Mouse (Mus musculus) ES-Bruce4 (cell line): ENCODE measurements around the gene Pheta2. TPM values are rescaled to one million over a fixed set of nuclear protein-coding genes. Genes with fewer than 3 reads are reported as not detected.

ENCODE experiments used
- H3K27ac ChIP-seq: 2 replicates; pipeline ENCODE4 v1.5.1; 2012; ENCODE audit warnings: low read length, inconsistent platforms; ENCODE audit not compliant: insufficient read depth
- H3K27me3 ChIP-seq: 2 replicates; pipeline ENCODE4 v1.6.1; 2012; ENCODE audit warnings: mild to moderate bottlenecking, low read length, inconsistent platforms; ENCODE audit not compliant: control insufficient read depth, poor library complexity, insufficient read depth, severe bottlenecking
- H3K36me3 ChIP-seq: 2 replicates; pipeline ENCODE4 v1.6.1; 2012; ENCODE audit warnings: inconsistent platforms, mild to moderate bottlenecking, low read length, moderate library complexity; ENCODE audit not compliant: control insufficient read depth, poor library complexity, insufficient read depth, severe bottlenecking
- H3K4me1 ChIP-seq: one replicate; pipeline ENCODE4 v1.8.1; 2011; ENCODE audit warnings: low read length; ENCODE audit not compliant: control insufficient read depth, insufficient read depth
- H3K4me3 ChIP-seq: 2 replicates; pipeline ENCODE4 v1.5.1; 2011; ENCODE audit warnings: low read depth, mild to moderate bottlenecking, low read length
- H3K9ac ChIP-seq: 2 replicates; pipeline ENCODE4 v1.6.1; 2012; ENCODE audit warnings: low read depth, mild to moderate bottlenecking, inconsistent platforms; ENCODE audit not compliant: poor library complexity, severe bottlenecking
- H3K9me3 ChIP-seq: replicated peaks from 2 replicates; pipeline ENCODE4 v1.6.1; 2012; ENCODE audit warnings: mild to moderate bottlenecking, low read length, inconsistent platforms; ENCODE audit not compliant: control insufficient read depth, poor library complexity, insufficient read depth, severe bottlenecking
- CTCF ChIP-seq: IDR thresholded peaks from one replicate; pipeline ENCODE4 v1.8.1; 2011; ENCODE audit warnings: low read depth, low read length
- EP300 ChIP-seq: IDR thresholded peaks from 2 replicates; pipeline ENCODE4 v1.6.1; 2011; ENCODE audit warnings: low read depth, low read length; ENCODE audit not compliant: insufficient read depth
- POLR2A ChIP-seq: IDR thresholded peaks from one replicate; pipeline ENCODE4 v1.8.1; 2011; ENCODE audit warnings: low read length; ENCODE audit not compliant: insufficient read depth
- polyA plus RNA-seq: library from polyadenylated mRNA; stranded (reverse); fragments of >200 nt; gene quantifications from 2 replicates; pipeline ENCODE4 v1.2.4, GENCODE M21; 2011; ENCODE audit warnings: low read depth; ENCODE audit not compliant: missing spikeins, insufficient read depth, insufficient read length

The Pheta2 gene
- polyA plus RNA-seq, 1 experiment = 1.8 TPM

DNA sequence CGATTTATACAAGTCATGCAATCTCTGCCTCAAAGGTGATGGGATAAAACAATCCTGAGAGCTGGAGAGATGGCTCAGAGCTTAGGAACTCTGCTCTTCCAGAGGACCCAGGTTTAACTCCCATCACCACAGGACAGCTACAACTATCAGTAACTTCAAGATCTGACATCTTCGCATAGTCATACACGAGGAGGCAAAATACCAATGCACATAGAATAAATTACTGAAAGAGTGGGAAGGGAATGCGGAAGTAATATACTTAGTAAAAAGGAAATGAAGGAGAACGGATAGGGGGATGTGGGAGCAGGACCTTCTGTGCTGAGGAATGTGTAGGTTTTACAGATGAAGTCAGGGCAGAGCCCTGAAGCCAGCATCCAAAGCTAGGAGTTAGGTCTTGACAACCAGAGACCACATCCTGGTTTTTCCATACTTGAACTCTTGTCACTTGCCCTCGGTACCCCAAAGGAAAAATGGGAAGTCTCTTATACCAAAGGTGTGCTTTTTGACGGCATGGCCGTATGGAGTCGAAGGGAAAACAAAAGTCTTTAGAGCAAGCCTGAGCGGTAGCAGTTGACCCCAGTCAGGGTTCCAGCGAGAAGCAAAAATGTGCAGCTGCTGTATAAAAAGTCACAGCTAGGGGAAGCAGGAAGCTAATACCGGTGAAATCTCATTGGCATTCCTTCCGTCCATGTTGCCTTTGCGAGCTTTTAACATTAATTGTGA, 8.0 kb downstream of the Pheta2 start:
- Histone ChIP-seq H3K36me3 (peaks cover 12% of the 10 kb centered on the region), H3K27me3 (no peaks in the 10 kb centered on the region), H3K9me3 (no peaks in the 10 kb centered on the region), H3K4me3 (peak overlapping the region; percentile 94), H3K27ac (no peak overlapping the region), H3K9ac (peak overlapping the region; percentile 44), H3K4me1 (peaks cover 2% of the 10 kb centered on the region)
- TF ChIP-seq EP300 (no peak), POLR2A (no peak), CTCF (no peak)

DNA sequence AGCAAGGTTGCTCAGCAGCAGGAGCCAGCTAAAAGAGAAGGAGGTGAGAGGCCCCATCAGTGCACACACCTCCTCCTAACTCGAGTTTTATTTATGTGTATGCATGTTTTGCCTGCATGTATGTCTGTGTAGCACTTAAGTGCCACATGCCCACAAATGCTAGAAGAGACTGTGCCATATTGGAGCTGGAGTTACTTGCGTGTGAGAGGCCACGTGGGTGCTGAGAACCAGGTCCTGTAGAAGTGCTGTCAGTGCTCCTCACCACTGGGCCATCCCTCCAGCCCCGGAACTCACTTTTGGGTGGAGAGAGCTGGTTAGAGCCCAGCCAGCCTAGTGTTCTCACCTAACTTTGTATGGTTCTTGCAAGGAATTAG, 8.5 kb downstream of the Pheta2 start:
- peaks cover 12% of the 10 kb centered on the region for H3K36me3 ChIP-seq
- peak overlapping the region; percentile 44 for H3K9ac ChIP-seq
- TF ChIP-seq EP300 = no peak
- TF ChIP-seq CTCF = no peak
- TF ChIP-seq POLR2A = no peak
- H3K27me3 ChIP-seq = no peaks in the 10 kb centered on the region
- H3K4me3 ChIP-seq = no peak overlapping the region; the same call in 1 of the 2 replicates
- peaks cover 2% of the 10 kb centered on the region for H3K4me1 ChIP-seq
- H3K9me3 ChIP-seq = no peaks in the 10 kb centered on the region
- H3K27ac ChIP-seq = no peak overlapping the region

DNA sequence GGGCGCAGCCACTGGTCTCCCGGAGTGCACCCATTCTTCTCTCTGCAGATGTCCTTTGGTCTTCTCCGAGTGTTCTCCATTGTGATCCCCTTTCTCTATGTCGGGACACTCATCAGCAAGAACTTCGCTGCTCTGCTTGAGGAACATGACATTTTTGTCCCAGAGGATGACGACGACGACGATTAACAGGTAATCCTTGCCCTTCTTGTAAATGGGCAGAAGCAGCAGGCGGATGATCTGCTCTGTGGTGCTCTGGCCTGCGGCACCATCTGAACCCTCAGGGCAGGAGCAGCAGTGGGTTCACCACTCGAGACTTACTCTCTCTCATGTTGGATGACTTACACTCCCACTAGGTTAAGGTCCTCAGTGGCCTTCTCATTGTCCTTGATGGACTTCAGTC, 9.1 kb downstream of the Pheta2 start:
- no peak overlapping the region for H3K4me3 ChIP-seq
- TF ChIP-seq POLR2A (no peak), EP300 (no peak), CTCF (no peak)
- no peak overlapping the region for H3K9ac ChIP-seq
- H3K9me3 ChIP-seq = no peaks in the 10 kb centered on the region
- H3K4me1 ChIP-seq = peaks cover 2% of the 10 kb centered on the region
- no peak overlapping the region for H3K27ac ChIP-seq
- no peaks in the 10 kb centered on the region for H3K27me3 ChIP-seq
- peaks cover 12% of the 10 kb centered on the region for H3K36me3 ChIP-seq

DNA sequence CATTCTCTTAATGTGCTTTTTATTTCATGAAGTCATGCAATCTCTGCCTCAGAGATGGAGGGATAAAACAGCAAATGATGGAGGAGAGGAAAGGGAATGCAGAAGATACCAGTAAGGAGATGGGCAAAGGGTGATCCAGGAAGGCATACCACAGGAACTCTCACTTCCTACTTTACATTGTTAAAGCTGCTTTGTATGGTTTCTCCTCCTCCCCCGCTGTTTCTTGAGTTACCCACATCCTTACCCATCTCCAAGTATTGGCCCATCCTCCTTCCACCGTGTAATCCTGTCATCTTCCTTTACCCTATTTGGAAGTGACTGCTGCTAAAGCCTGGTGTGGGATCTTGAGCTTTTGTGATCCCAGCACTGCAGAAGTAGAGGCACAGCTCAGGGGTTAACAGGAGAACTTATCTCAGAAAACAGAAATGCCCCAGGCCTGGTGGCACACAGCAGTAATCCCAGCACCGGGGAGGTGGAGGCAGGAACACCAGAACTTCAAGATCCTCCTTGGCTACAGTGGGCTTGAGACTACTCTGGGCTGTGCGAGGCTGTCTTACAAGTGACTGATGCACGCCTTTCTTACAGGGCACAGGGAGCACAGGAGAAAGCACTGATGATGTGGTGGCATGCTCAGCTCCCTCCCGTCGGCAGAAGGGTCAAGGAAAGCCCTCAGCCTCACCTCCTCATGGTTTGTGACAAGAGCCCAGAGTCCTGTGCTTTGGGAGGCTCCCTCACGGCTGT, 9.7 kb downstream of the Pheta2 start:
- H3K27ac ChIP-seq = no peak overlapping the region
- H3K4me3 ChIP-seq = no peak overlapping the region
- H3K9me3 ChIP-seq = no peaks in the 10 kb centered on the region
- H3K36me3 ChIP-seq = peaks cover 12% of the 10 kb centered on the region
- no peaks in the 10 kb centered on the region for H3K27me3 ChIP-seq
- H3K9ac ChIP-seq = no peak overlapping the region
- TF ChIP-seq POLR2A (no peak), CTCF (no peak), EP300 (no peak)
- H3K4me1 ChIP-seq = peaks cover 2% of the 10 kb centered on the region

- H3K4me3 ChIP-seq = no peak overlapping the region
- no peaks in the 10 kb centered on the region for H3K9me3 ChIP-seq
- peaks cover 12% of the 10 kb centered on the region for H3K36me3 ChIP-seq
- peaks cover 2% of the 10 kb centered on the region for H3K4me1 ChIP-seq
- no peaks in the 10 kb centered on the region for H3K27me3 ChIP-seq
- no peak for TF ChIP-seq POLR2A
- H3K27ac ChIP-seq = no peak overlapping the region
- no peak overlapping the region for H3K9ac ChIP-seq
Observed at GRCm38 (mm10) chr15:82348999-82349341, 10.2 kb downstream of the Pheta2 start.

GRCm38 (mm10) chr15:82350349-82350748, 11.6 kb downstream of the Pheta2 start:
- H3K4me1 ChIP-seq = peaks cover 2% of the 10 kb centered on the region
- no peak overlapping the region for H3K9ac ChIP-seq
- TF ChIP-seq POLR2A (no peak), EP300 (no peak), CTCF (no peak)

More at GRCm38 (mm10) chr15:82350349-82350748, 11.6 kb downstream of the Pheta2 start:
- Histone ChIP-seq H3K27me3 (no peaks in the 10 kb centered on the region), H3K9me3 (no peaks in the 10 kb centered on the region), H3K4me3 (no peak overlapping the region), H3K27ac (no peak overlapping the region), H3K36me3 (peaks cover 12% of the 10 kb centered on the region)
